Mouse (Mus musculus) lung, adult 10 weeks (tissue): ENCODE results near the gene Cmip. TPM values are rescaled to one million over a fixed set of nuclear protein-coding genes. Genes with fewer than 3 reads are reported as not detected.

Experiments
- polyA plus RNA-seq: library from polyadenylated mRNA; stranded (reverse); fragments of 350-450 nt; fragmentation: Illumina TruSeq; extraction: RNeasy Lipid Tissue Mini Kit (QIAGEN cat#74804); gene quantifications from one replicate; pipeline ENCODE4 v1.2.3, GENCODE M21; 2014; ENCODE audit warnings: low read depth, low replicate concordance; ENCODE audit not compliant: insufficient read depth

Gene Cmip
- 8.5 TPM for polyA plus RNA-seq

DNA sequence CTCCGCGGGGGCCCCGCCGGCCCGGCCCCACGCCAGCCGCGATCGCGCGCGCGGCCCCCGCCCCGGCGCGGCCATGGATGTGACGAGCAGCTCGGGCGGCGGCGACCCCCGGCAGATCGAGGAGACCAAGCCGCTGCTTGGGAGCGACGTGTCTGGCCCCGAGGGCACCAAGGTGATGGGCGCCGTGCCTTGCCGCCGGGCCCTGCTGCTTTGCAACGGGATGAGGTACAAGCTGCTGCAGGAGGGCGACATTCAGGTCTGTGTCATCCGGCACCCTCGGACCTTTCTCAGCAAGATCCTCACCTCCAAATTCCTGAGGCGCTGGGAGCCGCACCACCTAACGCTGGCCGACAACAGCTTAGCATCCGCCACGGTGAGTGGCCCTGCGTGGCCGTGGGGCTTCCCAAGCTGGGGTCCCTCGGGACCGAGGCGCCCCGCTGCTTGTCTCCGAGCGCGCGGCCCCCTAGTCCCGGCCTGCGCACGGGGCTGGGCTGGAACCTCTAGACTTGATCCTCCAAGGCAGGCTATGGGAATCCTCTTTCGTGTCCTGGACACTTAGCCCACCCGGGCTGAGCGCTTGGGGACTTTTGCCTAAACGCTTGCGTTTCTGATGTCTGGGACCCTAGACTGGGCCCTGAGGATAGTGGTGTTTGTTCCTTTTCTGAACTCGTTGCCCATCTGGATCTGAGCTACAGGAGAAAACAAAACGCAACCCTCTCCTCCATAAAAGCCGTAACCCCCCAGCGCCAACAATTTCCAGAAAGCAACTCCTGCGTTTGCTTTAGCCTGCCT is at the start of gene Cmip:
Gene Cmip (plus strand): TSS at position 36 of the 792 bp plus-strand sequence.

DNA sequence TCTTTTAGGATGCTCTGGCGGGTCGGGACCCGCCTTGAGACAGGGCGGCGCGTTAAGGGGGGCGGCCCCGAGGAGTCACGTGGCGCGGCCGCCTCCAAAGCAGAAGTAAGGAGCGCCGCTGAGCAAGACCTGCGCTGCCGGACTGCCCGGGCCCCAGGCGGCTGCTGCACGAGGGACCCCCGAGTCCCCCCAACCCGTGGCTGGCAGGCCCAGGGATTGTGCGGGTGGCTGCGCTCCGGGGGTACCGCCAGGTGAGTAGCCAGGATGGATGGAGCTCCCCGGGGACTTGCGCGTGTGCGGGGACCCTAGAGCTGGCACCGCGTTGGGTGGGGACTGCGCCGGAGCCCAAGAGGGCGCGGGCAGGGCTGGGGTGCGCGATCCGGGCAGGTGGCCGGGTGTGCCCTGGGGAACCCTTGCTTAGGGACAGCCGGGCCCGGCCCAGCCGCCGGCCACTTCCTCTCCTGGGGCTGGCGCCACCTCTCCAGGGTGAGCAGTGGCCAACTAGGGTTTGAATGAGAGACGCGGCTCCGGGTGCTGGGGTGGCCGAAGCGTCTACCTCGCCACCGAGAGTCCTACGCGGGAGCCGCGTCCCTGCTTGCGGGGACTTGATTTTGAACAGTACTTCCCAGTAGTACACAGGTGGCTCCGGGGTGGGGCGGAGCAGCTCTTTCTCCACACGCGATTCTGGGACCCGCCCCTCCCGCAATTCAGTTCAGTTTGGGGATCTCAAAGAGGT is 241.5 kb downstream of the Cmip start, which contains the start of gene Plcg2:
Gene Plcg2 (plus strand): TSS at position 113 of the 736 bp plus-strand sequence.

Other genes with a start within 250 kb of the Cmip start
- not detected for gene Pkd1l2, start 174.6 kb upstream of the Cmip start, polyA plus RNA-seq
- gene Bco1, start 161.2 kb upstream of the Cmip start, polyA plus RNA-seq: 0.15 TPM
- gene Gan, start 98.9 kb upstream of the Cmip start, polyA plus RNA-seq: 1.7 TPM
- 6.7 TPM for gene Plcg2, start 241.2 kb downstream of the Cmip start, polyA plus RNA-seq